Mouse (Mus musculus): ENCODE data around the gene Vmn2r98.
"Not testable (repeated sequence)": the region's sequence is repeated elsewhere in the genome, so short reads cannot be mapped to it uniquely, and the experiment has no call there.

Gene Vmn2r98

GRCm38 (mm10) chr17:19053160-19053559 lies at the start of gene Vmn2r98:
Gene Vmn2r98, plus strand, starts transcription at chr17:19053460.
- not testable (repeated sequence) for DNase-seq

DNA sequence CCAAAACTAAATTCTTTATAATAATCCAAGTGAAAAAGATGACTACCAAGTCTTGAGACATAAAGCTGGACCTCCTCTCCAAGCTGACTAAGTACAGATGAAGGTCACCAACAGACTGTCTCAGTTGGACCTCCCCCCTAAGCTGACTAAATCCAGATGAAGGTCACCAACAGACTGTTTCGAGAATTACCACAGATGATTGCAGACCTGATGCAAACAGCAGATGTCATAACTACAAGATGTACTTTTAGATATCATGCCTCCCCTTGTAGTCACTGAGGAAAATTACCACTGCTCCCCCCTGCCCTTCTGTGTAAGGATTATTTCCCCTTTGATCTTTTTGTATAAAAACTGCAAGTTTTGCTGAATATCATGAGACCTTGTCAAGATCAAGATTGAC lies 21.8 kb upstream of the Vmn2r98 start:
- not testable (repeated sequence) for DNase-seq

- no peak for DNase-seq
Observed at GRCm38 (mm10) chr17:19031962-19032361, 21.3 kb upstream of the Vmn2r98 start.

- DNase-seq, result no peak
Observed at GRCm38 (mm10) chr17:19032721-19033120, 20.5 kb upstream of the Vmn2r98 start.
